Mouse (Mus musculus): Measurements from ENCODE around the gene Spp2. TPM values are rescaled to one million over a fixed set of nuclear protein-coding genes. Genes with fewer than 3 reads are reported as not detected.

Spp2 gene
- polyA plus RNA-seq, 1 experiment from 2014 or later = not detected

Other genes with a start within 250 kb of the Spp2 start
- gene Ugt1a5, start 240.9 kb upstream of the Spp2 start, polyA plus RNA-seq (2016; fragmentation: Nextera tagmentation; extraction: Ambion mirVana) = not detected in 2 replicates
- 0.12 TPM in 1 of 2 replicates, not detected in the other for gene Ugt1a2, start 206.4 kb upstream of the Spp2 start, polyA plus RNA-seq (2016; fragmentation: Nextera tagmentation; extraction: Ambion mirVana)
- gene Dnajb3, start 201.2 kb upstream of the Spp2 start, polyA plus RNA-seq (2016; fragmentation: Nextera tagmentation; extraction: Ambion mirVana) = 13.4 and 14.0 TPM in 2 replicates
- not detected in 2 replicates for gene Ugt1a1, start 195.0 kb upstream of the Spp2 start, polyA plus RNA-seq (2016; fragmentation: Nextera tagmentation; extraction: Ambion mirVana)
- gene Mroh2a, start 180.0 kb upstream of the Spp2 start, polyA plus RNA-seq (2016; fragmentation: Nextera tagmentation; extraction: Ambion mirVana) = 0.93 and 1.1 TPM in 2 replicates
- 169 and 205 TPM in 2 replicates for gene Hjurp, start 129.3 kb upstream of the Spp2 start, polyA plus RNA-seq (2016; fragmentation: Nextera tagmentation; extraction: Ambion mirVana)
- not detected in 2 replicates for gene Trpm8, start 129.3 kb upstream of the Spp2 start, polyA plus RNA-seq (2016; fragmentation: Nextera tagmentation; extraction: Ambion mirVana)
- not detected in 2 replicates for gene Glrp1, start 103.1 kb downstream of the Spp2 start, polyA plus RNA-seq (2016; fragmentation: Nextera tagmentation; extraction: Ambion mirVana)

Measured in hindbrain, embryonic 10.5 days (tissue).